Mouse (Mus musculus): ENCODE data around the gene Nfya.

DNA sequence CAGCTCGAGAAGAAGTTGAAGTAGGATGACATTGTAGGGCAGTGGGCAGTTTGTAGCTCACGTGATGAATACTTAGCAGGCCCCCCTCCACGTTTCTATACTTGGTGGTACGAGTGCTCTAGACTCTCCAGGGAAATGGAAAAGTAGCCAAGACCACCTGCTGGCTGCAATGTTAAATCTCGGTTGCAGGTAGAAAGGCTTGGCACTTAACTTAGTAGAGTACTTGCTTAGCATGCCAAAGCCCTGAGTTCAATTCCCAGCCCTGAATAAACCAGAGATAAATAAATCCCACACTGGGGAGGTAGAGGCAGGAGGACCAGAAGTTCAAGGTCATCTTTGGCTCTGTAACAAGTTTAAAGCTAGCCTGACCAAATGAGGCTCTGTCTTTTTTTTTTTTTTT, 24.8 kb upstream of the Nfya start:
- no peak for TF ChIP-seq CTCF (IDR thresholded peaks at IDR 0.05; ENCODE audit: low read depth, low read length)
- TF ChIP-seq POLR2A (IDR thresholded peaks at IDR 0.05; ENCODE audit: borderline replicate concordance, low read depth, low read length) = no peak

All from bone marrow macrophage, adult 2 months (primary cell).